Mouse (Mus musculus) embryonic fibroblast, embryonic 13.5 days (primary cell): ENCODE data around the gene Sdf2. TPM values are rescaled to one million over a fixed set of nuclear protein-coding genes. Genes with fewer than 3 reads are reported as not detected.
A peak's percentile ranks its signal among the peaks of the same experiment; 100 is the strongest.

Experiments used
- H3K27ac ChIP-seq: 2 replicates; pipeline ENCODE4 v1.5.1; 2012; ENCODE audit warnings: low read length, control low read depth, inconsistent platforms; ENCODE audit not compliant: insufficient read depth
- H3K4me1 ChIP-seq: 2 replicates; pipeline ENCODE4 v1.6.1; 2011; ENCODE audit warnings: low read length; ENCODE audit not compliant: control insufficient read depth, insufficient read depth
- H3K4me3 ChIP-seq: 2 replicates; pipeline ENCODE4 v1.5.1; 2011; ENCODE audit warnings: mild to moderate bottlenecking, control low read depth, low read length; ENCODE audit not compliant: insufficient read depth
- CTCF ChIP-seq: IDR thresholded peaks from 2 replicates; pipeline ENCODE4 v1.5.1; 2011; ENCODE audit warnings: mild to moderate bottlenecking, control low read depth, low read length, moderate library complexity, borderline replicate concordance; ENCODE audit not compliant: insufficient read depth
- POLR2A ChIP-seq: IDR thresholded peaks from 2 replicates; pipeline ENCODE4 v1.6.1; 2011; ENCODE audit warnings: low read depth, mild to moderate bottlenecking, control low read depth, low read length, moderate library complexity
- polyA plus RNA-seq: library from polyadenylated mRNA; stranded (reverse); fragments of >200 nt; gene quantifications from 2 replicates; pipeline ENCODE4 v1.2.4, GENCODE M21; 2011; ENCODE audit warnings: low read depth; ENCODE audit not compliant: missing spikeins, insufficient read length

Sdf2 gene
- polyA plus RNA-seq, 1 experiment, result 67.3 TPM

- TF ChIP-seq CTCF (no peak), POLR2A (no peak)
- no peak overlapping the region for H3K4me3 ChIP-seq
These were observed 43.7 kb downstream of the Sdf2 start for GRCm38 (mm10) chr11:78289146-78289763.

GRCm38 (mm10) chr11:78290654-78291053 lies 45.1 kb downstream of the Sdf2 start, which contains the start of gene BC030499:
Gene BC030499, plus strand, starts transcription at chr11:78290841.
- Histone ChIP-seq H3K27ac (no peak within 1 kb of the TSS), H3K4me1 (no peaks in the 10 kb centered on the region), H3K4me3 (no peak within 1 kb of the TSS)
- TF ChIP-seq CTCF (no peak), POLR2A (no peak)

More at GRCm38 (mm10) chr11:78289146-78289763, 43.7 kb downstream of the Sdf2 start:
- H3K4me1 ChIP-seq, result no peaks in the 10 kb centered on the region
- H3K27ac ChIP-seq, result no peak overlapping the region

GRCm38 (mm10) chr11:78294585-78294984 lies 49.0 kb downstream of the Sdf2 start:
- H3K4me1 ChIP-seq, result no peaks in the 10 kb centered on the region
- no peak overlapping the region for H3K27ac ChIP-seq
- no peak overlapping the region for H3K4me3 ChIP-seq
- TF ChIP-seq POLR2A, result no peak
- TF ChIP-seq CTCF, result no peak

GRCm38 (mm10) chr11:78300917-78301316 lies 55.4 kb downstream of the Sdf2 start:
- peak overlapping the region; percentile 78 for H3K27ac ChIP-seq
- TF ChIP-seq CTCF, result no peak
- TF ChIP-seq POLR2A, result no peak
- no peaks in the 10 kb centered on the region for H3K4me1 ChIP-seq
- H3K4me3 ChIP-seq, result peak overlapping the region; percentile 34

- Histone ChIP-seq H3K27ac (peak within 1 kb of the TSS; percentile 78), H3K4me1 (no peaks in the 10 kb centered on the region; the same call in 1 of the 2 replicates), H3K4me3 (peak within 1 kb of the TSS; percentile 65)
- peak; percentile 87 for TF ChIP-seq POLR2A
- no peak for TF ChIP-seq CTCF
These were observed 56.0 kb downstream of the Sdf2 start, which contains the start of gene Spag5 for GRCm38 (mm10) chr11:78301357-78302084. Gene Spag5, plus strand, starts transcription at chr11:78301529.

Other genes with a start within 250 kb of the Sdf2 start
- 5.7 and 8.3 TPM in 2 replicates for gene Dhrs13, start 213.5 kb upstream of the Sdf2 start, polyA plus RNA-seq
- 70.0 and 71.3 TPM in 2 replicates for gene Flot2, start 207.8 kb upstream of the Sdf2 start, polyA plus RNA-seq
- 17.0 and 18.5 TPM in 2 replicates for gene Eral1, start 165.4 kb upstream of the Sdf2 start, polyA plus RNA-seq
- 10.2 and 15.5 TPM in 2 replicates for gene Fam222b, start 151.1 kb upstream of the Sdf2 start, polyA plus RNA-seq
- gene Traf4, start 80.2 kb upstream of the Sdf2 start, polyA plus RNA-seq, result 40.5 and 45.1 TPM in 2 replicates
- gene Nek8, start 69.1 kb upstream of the Sdf2 start, polyA plus RNA-seq, result 12.0 and 17.9 TPM in 2 replicates
- 13.6 and 15.3 TPM in 2 replicates for gene Tlcd1, start 69.0 kb upstream of the Sdf2 start, polyA plus RNA-seq
- 2,180 and 2,276 TPM in 2 replicates for gene Rpl23a, start 62.2 kb upstream of the Sdf2 start, polyA plus RNA-seq
- 112 and 127 TPM in 2 replicates for gene Rab34, start 57.3 kb upstream of the Sdf2 start, polyA plus RNA-seq
- 0.92 and 1.7 TPM in 2 replicates for gene Proca1, start 52.4 kb upstream of the Sdf2 start, polyA plus RNA-seq
- 56.1 and 57.8 TPM in 2 replicates for gene Supt6, start 241 bp downstream of the Sdf2 start, polyA plus RNA-seq
- 81.8 and 86.7 TPM in 2 replicates for gene 2610507B11Rik, start 16.0 kb downstream of the Sdf2 start, polyA plus RNA-seq
- gene BC030499, start 45.1 kb downstream of the Sdf2 start, polyA plus RNA-seq, result 0.45 and 0.63 TPM in 2 replicates
- 22.6 and 35.1 TPM in 2 replicates for gene Spag5, start 55.8 kb downstream of the Sdf2 start, polyA plus RNA-seq
- 2.8 and 5.3 TPM in 2 replicates for gene Aldoc, start 77.2 kb downstream of the Sdf2 start, polyA plus RNA-seq
- 62.1 and 65.0 TPM in 2 replicates for gene Pigs, start 82.7 kb downstream of the Sdf2 start, polyA plus RNA-seq
- 14.4 and 19.2 TPM in 2 replicates for gene Unc119, start 97.7 kb downstream of the Sdf2 start, polyA plus RNA-seq
- 0.15 TPM in 1 of 2 replicates, not detected in the other for gene Foxn1, start 140.8 kb downstream of the Sdf2 start, polyA plus RNA-seq
- gene Slc13a2, start 176.5 kb downstream of the Sdf2 start, polyA plus RNA-seq, result not detected in 2 replicates
- 4.3 and 6.5 TPM in 2 replicates for gene Slc46a1, start 220.0 kb downstream of the Sdf2 start, polyA plus RNA-seq